Comparison of ENCODE assay signal across 7 mouse cellular contexts in the genomic region with DNA sequence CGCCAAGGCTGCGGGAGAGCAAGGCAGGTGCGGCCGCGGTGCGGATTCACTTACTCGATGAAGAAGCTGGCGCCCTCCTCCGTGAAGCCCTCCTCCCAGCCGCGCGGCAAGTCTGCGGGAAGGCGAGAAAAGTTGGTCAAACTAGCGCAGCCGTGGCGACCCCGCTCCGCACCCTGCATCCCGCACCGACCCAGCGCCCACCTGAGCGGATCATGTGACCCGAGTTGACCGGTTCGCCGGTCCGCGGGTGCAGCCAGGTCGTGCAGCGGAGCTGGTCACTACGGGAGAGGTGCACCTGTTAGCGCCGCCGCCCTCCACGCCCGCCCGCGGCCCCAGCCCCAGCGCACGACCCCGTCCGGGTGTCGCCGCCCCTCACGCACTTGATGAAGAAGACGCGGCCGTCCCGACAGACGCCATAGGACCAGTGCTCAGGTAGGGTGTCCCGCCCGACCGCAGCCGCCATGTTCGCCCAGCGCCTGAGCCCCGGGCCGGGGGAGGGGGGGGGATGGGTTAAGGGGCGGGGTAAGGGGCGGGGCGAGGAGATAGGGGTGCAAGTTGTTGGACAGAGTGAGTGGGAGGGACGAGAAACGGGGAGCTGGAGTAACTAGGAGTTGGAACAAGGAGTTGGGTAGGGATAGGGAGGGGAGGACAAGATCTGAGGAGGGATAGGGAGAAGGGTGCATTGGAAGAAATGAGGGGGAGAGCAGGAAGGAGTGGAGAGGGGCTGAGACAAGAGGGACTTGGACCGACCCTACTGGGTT. TPM values are rescaled to one million over a fixed set of nuclear protein-coding genes. Genes with fewer than 3 reads are reported as not detected.
DNase-seq lines count a peak whose midpoint lies in the region; ATAC-seq and TF ChIP-seq lines count a peak whose summit lies in the region.

Gene Plekha7 (minus strand): TSS at position 506 of the 761 bp plus-strand sequence.

- POLR2A ChIA-PET in Patski (lab: Charles Lee): interaction anchor here (1.2 to 1.4 kb wide), 3 partner anchors 21 to 46 kb away, joined by 3 to 4 read pairs (median 4); no protein-coding TSS in a partner anchor

- peak within 1 kb of the TSS; percentile 96 for H3K4me2 ChIP-seq in forebrain, embryonic 13.5 days
- H3K4me2 ChIP-seq in intestine, embryonic 15.5 days (replicated peaks): peak within 1 kb of the TSS; percentile 96
- peak within 1 kb of the TSS; percentile 100 for H3K4me2 ChIP-seq in limb, embryonic 14.5 days (replicated peaks; ENCODE audit: low read depth, low read length, severe bottlenecking)
- H3K4me2 ChIP-seq in midbrain, embryonic 15.5 days: peak within 1 kb of the TSS; percentile 98
- H3K4me2 ChIP-seq in stomach, postnatal 0 days (replicated peaks; ENCODE audit: low read depth): peak within 1 kb of the TSS; percentile 99

- H3K4me1 ChIP-seq in brown adipose tissue, adult 24 weeks (ENCODE audit: control insufficient read depth, insufficient read depth, insufficient read length, low read length): no peaks in the 10 kb centered on the region; the same call in 1 of the 2 replicates
- peaks cover 27% of the 10 kb centered on the region for H3K4me1 ChIP-seq in forebrain, embryonic 13.5 days
- 0 out of 2 replicates have a peak, but pooled peaks cover 10% of the 10 kb centered on the region for H3K4me1 ChIP-seq in intestine, embryonic 15.5 days (replicated peaks)
- peaks cover 5% of the 10 kb centered on the region; the same call in 1 of the 2 replicates for H3K4me1 ChIP-seq in limb, embryonic 14.5 days (ENCODE audit: control insufficient read depth, insufficient read depth, low read length)
- H3K4me1 ChIP-seq in midbrain, embryonic 15.5 days: peaks cover 19% of the 10 kb centered on the region
- 0 out of 2 replicates have a peak, but pooled peaks cover 4% of the 10 kb centered on the region for H3K4me1 ChIP-seq in stomach, postnatal 0 days (replicated peaks; ENCODE audit: control insufficient read depth, insufficient read depth)

- CTCF ChIA-PET in Patski (lab: Charles Lee): interaction anchor here (0.7 to 0.8 kb wide), 2 partner anchors 10 to 44 kb away, joined by 3 read pairs; no protein-coding TSS in a partner anchor

- no peak for DNase-seq in Patski (ENCODE audit: low read depth, low spot score)
- DNase-seq in limb, embryonic 14.5 days (ENCODE audit: low spot score): peak; percentile 22
- peak; percentile 94 for DNase-seq in stomach, postnatal 0 days (ENCODE audit: low spot score)

- peak within 1 kb of the TSS; percentile 77 for H3K9ac ChIP-seq in forebrain, embryonic 13.5 days
- peak within 1 kb of the TSS; percentile 46 for H3K9ac ChIP-seq in intestine, embryonic 15.5 days
- peak within 1 kb of the TSS; percentile 47 for H3K9ac ChIP-seq in limb, embryonic 14.5 days (ENCODE audit: low read depth, low read length, severe bottlenecking)
- H3K9ac ChIP-seq in midbrain, embryonic 15.5 days: peak within 1 kb of the TSS; percentile 31
- peak within 1 kb of the TSS; percentile 69 for H3K9ac ChIP-seq in stomach, postnatal 0 days (ENCODE audit: low read length)

- H3K27me3 ChIP-seq in Patski: no peaks in the 10 kb centered on the region
- H3K27me3 ChIP-seq in forebrain, embryonic 13.5 days: no peaks in the 10 kb centered on the region
- peaks cover 3% of the 10 kb centered on the region; the same call in 1 of the 2 replicates for H3K27me3 ChIP-seq in intestine, embryonic 15.5 days (replicated peaks)
- peaks cover 13% of the 10 kb centered on the region for H3K27me3 ChIP-seq in limb, embryonic 14.5 days (ENCODE audit: control insufficient read depth, insufficient read depth, low read length)
- H3K27me3 ChIP-seq in midbrain, embryonic 15.5 days (replicated peaks): peaks cover 11% of the 10 kb centered on the region; the same call in 1 of the 2 replicates
- H3K27me3 ChIP-seq in stomach, postnatal 0 days (ENCODE audit: control insufficient read depth, insufficient read depth, low read length): no peaks in the 10 kb centered on the region

- WGBS in forebrain, embryonic 13.5 days: under 1% methylated on average over 64 of the region's 65 CpGs
- under 1% methylated on average over 65 of the region's 65 CpGs for WGBS in intestine, embryonic 15.5 days
- under 1% methylated on average over 56 of the region's 65 CpGs for WGBS in limb, embryonic 14.5 days
- WGBS in midbrain, embryonic 15.5 days: under 1% methylated on average over 63 of the region's 65 CpGs
- under 1% methylated on average over 56 of the region's 65 CpGs for WGBS in stomach, postnatal 0 days

- no peak within 1 kb of the TSS for H3K27ac ChIP-seq in brown adipose tissue, adult 24 weeks (replicated peaks; ENCODE audit: low read depth, low read length)
- H3K27ac ChIP-seq in forebrain, embryonic 13.5 days: peak within 1 kb of the TSS; percentile 74
- H3K27ac ChIP-seq in intestine, embryonic 15.5 days: peak within 1 kb of the TSS; percentile 91
- no peak within 1 kb of the TSS for H3K27ac ChIP-seq in limb, embryonic 14.5 days (replicated peaks; ENCODE audit: low read depth, low read length)
- peak within 1 kb of the TSS; percentile 62 for H3K27ac ChIP-seq in midbrain, embryonic 15.5 days
- peak within 1 kb of the TSS; percentile 93 for H3K27ac ChIP-seq in stomach, postnatal 0 days (replicated peaks)

- TF ChIP-seq POLR2A in limb, embryonic 14.5 days (IDR thresholded peaks at IDR 0.05; ENCODE audit: borderline replicate concordance, extremely low read depth, insufficient read depth, insufficient read length): no peak

- ATAC-seq in Patski: peak; percentile 71
- ATAC-seq in forebrain, embryonic 13.5 days: peak; percentile 77
- peak; percentile 87 for ATAC-seq in intestine, embryonic 15.5 days
- peak; percentile 76 for ATAC-seq in limb, embryonic 14.5 days (ENCODE audit: low FRiP score, low read depth)
- ATAC-seq in midbrain, embryonic 15.5 days (replicated peaks): peak; percentile 61
- ATAC-seq in stomach, postnatal 0 days (ENCODE audit: low FRiP score, low TSS enrichment): peak; percentile 88

- no peaks in the 10 kb centered on the region for H3K36me3 ChIP-seq in forebrain, embryonic 13.5 days (ENCODE audit: poor library complexity, severe bottlenecking)
- no peaks in the 10 kb centered on the region for H3K36me3 ChIP-seq in intestine, embryonic 15.5 days
- H3K36me3 ChIP-seq in limb, embryonic 14.5 days (ENCODE audit: control insufficient read depth, insufficient read depth, low read length): no peaks in the 10 kb centered on the region
- no peaks in the 10 kb centered on the region for H3K36me3 ChIP-seq in midbrain, embryonic 15.5 days (replicated peaks)
- H3K36me3 ChIP-seq in stomach, postnatal 0 days (ENCODE audit: control insufficient read depth, insufficient read depth, low read length): no peaks in the 10 kb centered on the region

- H3K4me3 ChIP-seq in brown adipose tissue, adult 24 weeks (ENCODE audit: insufficient read depth, low read depth, low read length): peak within 1 kb of the TSS; percentile 71
- H3K4me3 ChIP-seq in forebrain, embryonic 13.5 days: peak within 1 kb of the TSS; percentile 84
- H3K4me3 ChIP-seq in intestine, embryonic 15.5 days (replicated peaks): peak within 1 kb of the TSS; percentile 68
- peak within 1 kb of the TSS; percentile 69 for H3K4me3 ChIP-seq in limb, embryonic 14.5 days (replicated peaks; ENCODE audit: low read length)
- peak within 1 kb of the TSS; percentile 64 for H3K4me3 ChIP-seq in midbrain, embryonic 15.5 days
- peak within 1 kb of the TSS; percentile 74 for H3K4me3 ChIP-seq in stomach, postnatal 0 days (ENCODE audit: low read depth, low read length)

- no peak for TF ChIP-seq CTCF in Patski (IDR thresholded peaks at IDR 0.05)
- TF ChIP-seq CTCF in stomach, postnatal 0 days (IDR thresholded peaks at IDR 0.05; ENCODE audit: low read depth): no peak

- H3K9me3 ChIP-seq in forebrain, embryonic 13.5 days (replicated peaks): no peaks in the 10 kb centered on the region
- no peaks in the 10 kb centered on the region for H3K9me3 ChIP-seq in intestine, embryonic 15.5 days
- no peaks in the 10 kb centered on the region for H3K9me3 ChIP-seq in limb, embryonic 14.5 days (ENCODE audit: control insufficient read depth, low read length)
- no peaks in the 10 kb centered on the region for H3K9me3 ChIP-seq in midbrain, embryonic 15.5 days
- H3K9me3 ChIP-seq in stomach, postnatal 0 days (ENCODE audit: control insufficient read depth, low read length): no peaks in the 10 kb centered on the region

- TF ChIP-seq EP300 in stomach, postnatal 0 days (optimal IDR thresholded peaks at IDR 0.05): no peak

- in situ Hi-C loops in Patski (cut with MboI; ENCODE audit: low pct_unique_long_range_greater_than_20kb): loop anchor here (5.0 kb wide), 1 partner anchor 51 kb away; no protein-coding TSS in a partner anchor

RNA-seq across cellular contexts. Expression of gene Plekha7, which starts in this region (rescaled TPM):
- 31.0 TPM for polyA plus RNA-seq in Patski (2021)
- 0.59 and 1.6 TPM in 2 replicates for polyA plus RNA-seq in brown adipose tissue, adult 24 weeks (2012; ENCODE audit: insufficient read depth, insufficient read length, missing spikeins)
- polyA plus RNA-seq in forebrain, embryonic 13.5 days (2015; fragmentation: Nextera tagmentation; extraction: Ambion mirVana): 13.1 and 15.6 TPM in 2 replicates
- 21.1 and 21.4 TPM in 2 replicates for polyA plus RNA-seq in intestine, embryonic 15.5 days (2015; fragmentation: Nextera tagmentation; extraction: Ambion mirVana)
- 12.9 and 14.3 TPM in 2 replicates for polyA plus RNA-seq in limb, embryonic 14.5 days (2012; rRNA removed)
- 9.2 and 9.9 TPM in 2 replicates for polyA plus RNA-seq in limb, embryonic 14.5 days (2014; fragmentation: Nextera tagmentation; extraction: Ambion mirVana)
- 11.1 and 12.2 TPM in 2 replicates for polyA plus RNA-seq in midbrain, embryonic 15.5 days (2015; fragmentation: Nextera tagmentation; extraction: Ambion mirVana)
- polyA plus RNA-seq in stomach, postnatal 0 days (2015; fragmentation: Nextera tagmentation; extraction: Ambion mirVana): 10.1 and 11.7 TPM in 2 replicates

Comparison
In these comparisons a context has a peak if more than half of its experiments do, and no peak if none do; other contexts are left out.
1. H3K27ac ChIP-seq: peak in forebrain, embryonic 13.5 days (single experiment), intestine, embryonic 15.5 days (single experiment), midbrain, embryonic 15.5 days (single experiment) and stomach, postnatal 0 days (single experiment); none in brown adipose tissue, adult 24 weeks (single experiment) and limb, embryonic 14.5 days (single experiment).
2. Peak in every context shown above with its lines, with median percentiles within 50 percentile points of each other: ATAC-seq, H3K4me3 ChIP-seq, H3K4me2 ChIP-seq and H3K9ac ChIP-seq.